Mouse (Mus musculus) gastrocnemius, postnatal 14 days (tissue): Measurements from ENCODE around the gene Cracr2b. TPM values are rescaled to one million over a fixed set of nuclear protein-coding genes. Genes with fewer than 3 reads are reported as not detected.

Experiments
- DNase-seq: peaks from one replicate; pipeline ENCODE4 v3.0.0; 2021; ENCODE audit warnings: mixed read lengths
- intact Hi-C: fragments of 180-260 bp; cut with DNase I; formaldehyde crosslinking; loops from one replicate; pipeline ENCODE4 v1.15.1; 2025; ENCODE audit warnings: low total_unique reads
- total RNA-seq, 2 experiments: library from RNA; stranded (reverse); gene quantifications; 2 replicates each; pipeline ENCODE4 v1.2.3; 2021

Cracr2b gene
- total RNA-seq, 2 experiments from 2014 or later = 6.5 to 14.3 TPM

GRCm38 (mm10) chr7:141432186-141432611 is 28.7 kb upstream of the Cracr2b start:
- intact Hi-C loops = no loop called here
- DNase-seq = peak; percentile 28

GRCm38 (mm10) chr7:141432741-141433516 is 28.0 kb upstream of the Cracr2b start:
- peak; percentile 63 for DNase-seq
- intact Hi-C loops = no loop called here

GRCm38 (mm10) chr7:141433517-141434400 is 27.1 kb upstream of the Cracr2b start:
- intact Hi-C loops = no loop called here
- DNase-seq = peak; percentile 7

DNA sequence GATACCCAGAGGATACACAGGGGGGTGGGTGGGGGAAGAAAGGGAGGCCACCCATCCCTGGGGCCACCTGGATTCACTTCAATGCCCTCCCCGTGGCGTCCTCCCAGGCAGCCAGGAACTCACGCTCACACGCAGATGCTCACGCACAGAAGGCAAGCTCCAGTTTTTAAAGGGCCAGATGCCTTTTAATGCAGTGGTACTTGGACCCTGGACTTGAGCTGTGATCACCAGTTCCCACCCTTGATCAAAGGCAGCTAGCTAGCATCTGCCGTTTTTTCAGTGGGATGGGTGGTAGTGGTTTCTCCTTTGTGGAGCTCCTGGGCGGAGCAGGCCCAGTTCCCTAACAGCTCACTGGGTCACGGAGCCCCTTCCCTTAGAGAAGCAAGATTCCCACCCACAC is 26.4 kb upstream of the Cracr2b start:
- peak; percentile 23 for DNase-seq

DNA sequence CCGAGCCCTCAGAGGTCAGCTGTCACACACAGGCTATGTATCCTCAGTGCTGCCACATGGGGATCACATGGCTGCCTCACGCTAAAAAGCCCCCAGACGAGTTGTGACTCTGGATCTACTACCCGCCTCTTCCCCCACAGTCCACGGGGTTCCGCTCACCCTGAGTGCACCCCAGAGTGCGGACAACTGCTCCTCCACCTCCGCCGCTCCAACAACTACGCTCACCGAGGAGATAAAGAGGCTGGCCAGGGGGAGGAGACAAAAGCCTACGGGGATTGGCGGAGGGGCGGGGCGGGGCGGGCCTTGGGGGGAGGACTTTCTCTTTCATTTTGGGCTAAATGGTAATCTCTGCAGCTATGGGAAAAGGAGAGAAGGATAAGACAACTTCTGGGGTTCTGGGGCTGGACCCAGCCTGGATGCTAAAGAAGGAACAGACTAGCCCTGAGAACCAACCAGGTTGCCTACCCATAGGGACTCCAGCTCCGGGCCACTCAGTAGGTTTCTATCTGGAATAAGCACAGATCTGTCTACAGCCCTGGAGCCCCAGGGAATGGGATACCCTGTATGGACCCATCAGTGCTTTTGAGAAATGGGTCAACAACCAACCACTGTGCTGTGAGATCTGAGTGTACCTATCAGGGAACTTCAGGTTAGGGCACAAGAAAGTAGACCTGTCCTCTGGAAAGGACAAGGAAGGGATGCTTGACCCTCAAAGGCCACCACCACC is 25.6 kb upstream of the Cracr2b start:
- DNase-seq = peak; percentile 57
- intact Hi-C loops = no loop called here

More for the DNA sequence above, 26.4 kb upstream of the Cracr2b start:
- intact Hi-C loops = no loop called here

DNA sequence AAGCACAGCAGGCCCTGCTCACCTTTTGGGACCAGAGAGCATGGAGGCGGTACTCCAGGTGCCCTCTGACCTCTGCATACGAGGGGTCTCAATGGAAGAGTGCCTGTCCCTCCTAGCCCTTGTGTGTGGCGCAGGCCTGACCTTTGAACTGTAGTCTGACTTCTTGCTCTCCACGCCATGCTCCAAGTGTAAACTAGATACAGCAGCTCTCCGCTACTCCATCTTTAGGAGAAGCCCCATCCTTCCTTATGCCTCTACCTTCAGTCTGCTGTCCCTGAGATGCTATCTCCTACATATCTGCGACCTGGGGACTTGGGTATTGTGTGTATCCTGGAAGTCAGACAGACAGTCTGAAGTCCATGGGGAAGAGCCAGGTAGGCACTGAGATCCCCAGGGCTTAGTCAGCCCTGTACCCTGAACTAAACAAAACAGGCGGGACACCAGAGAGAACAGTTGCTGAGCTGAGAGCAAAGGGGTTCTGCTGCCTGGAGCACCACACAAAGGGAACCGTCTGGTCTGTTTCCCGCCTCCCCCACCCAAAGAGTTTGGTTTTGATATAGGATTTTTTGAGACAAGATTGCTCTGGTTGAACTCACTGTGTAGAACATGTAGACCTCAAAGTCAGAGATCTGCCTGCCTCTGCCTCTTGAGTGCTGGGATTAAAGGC is 24.9 kb upstream of the Cracr2b start:
- intact Hi-C loops = no loop called here

DNA sequence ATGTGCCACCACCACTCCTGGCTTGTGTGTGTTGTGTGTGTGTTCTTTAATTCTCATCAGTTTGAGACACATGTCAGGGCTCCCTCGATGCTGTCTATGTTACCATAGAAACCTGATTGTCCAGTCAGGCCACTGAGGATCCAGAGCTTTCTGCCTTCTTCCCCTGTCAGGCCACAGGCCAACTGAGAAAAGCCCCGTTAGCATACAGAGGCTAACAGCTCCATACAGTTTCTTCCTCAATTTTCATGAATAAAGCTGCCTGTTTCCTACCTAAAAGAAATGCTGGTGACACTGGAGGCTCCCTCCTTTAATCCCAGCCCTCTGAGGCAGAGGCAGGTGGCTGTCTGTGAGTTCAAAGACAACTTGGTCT is 24.4 kb upstream of the Cracr2b start:
- no peak for DNase-seq
- intact Hi-C loops = no loop called here

More for the DNA sequence above, 24.9 kb upstream of the Cracr2b start:
- DNase-seq = no peak

GRCm38 (mm10) chr7:141437178-141438120 is 23.4 kb upstream of the Cracr2b start, which contains the start of gene Slc25a22:
Slc25a22 (minus strand) TSS chr7:141437892.
- DNase-seq = peak; percentile 86
- intact Hi-C loops = no loop called here

GRCm38 (mm10) chr7:141438201-141438968 is 22.5 kb upstream of the Cracr2b start:
- DNase-seq = peak; percentile 9
- intact Hi-C loops = no loop called here

- intact Hi-C loops = no loop called here
These were observed 21.7 kb upstream of the Cracr2b start for GRCm38 (mm10) chr7:141439140-141439679.

GRCm38 (mm10) chr7:141439811-141440210 is 21.1 kb upstream of the Cracr2b start:
- peak; percentile 3 for DNase-seq
- intact Hi-C loops = loop anchor here (5.0 kb wide), 1 partner anchor 33 kb away; no protein-coding TSS in a partner anchor

More at GRCm38 (mm10) chr7:141439140-141439679, 21.7 kb upstream of the Cracr2b start:
- DNase-seq = peak; percentile 4

GRCm38 (mm10) chr7:141440613-141441012 is 20.3 kb upstream of the Cracr2b start:
- DNase-seq = peak; percentile 67
- intact Hi-C loops = loop anchor here (5.0 kb wide), 1 partner anchor 33 kb away; no protein-coding TSS in a partner anchor

DNA sequence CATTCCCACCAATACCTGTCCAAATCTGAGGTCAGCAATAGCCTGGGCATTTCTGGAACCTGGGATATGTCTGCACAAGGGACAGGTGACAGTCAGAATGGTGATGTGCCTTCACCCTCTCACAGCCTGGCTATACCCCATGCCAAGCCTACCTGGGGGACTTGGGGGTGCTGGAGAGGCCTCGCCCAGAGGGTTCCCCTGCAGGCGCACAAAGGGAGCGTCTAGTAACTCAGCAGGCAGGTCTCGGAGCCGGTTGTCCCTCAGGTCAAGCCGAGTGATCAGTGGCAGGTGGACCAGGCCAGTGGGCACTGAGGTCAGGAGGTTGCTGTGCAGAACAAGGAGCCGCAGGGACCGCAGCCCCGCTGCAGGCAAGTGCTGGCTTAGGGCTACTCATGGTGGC is 19.4 kb upstream of the Cracr2b start:
- DNase-seq = peak; percentile 5
- intact Hi-C loops = loop anchor here (5.0 kb wide), 1 partner anchor 34 kb away; no protein-coding TSS in a partner anchor

DNA sequence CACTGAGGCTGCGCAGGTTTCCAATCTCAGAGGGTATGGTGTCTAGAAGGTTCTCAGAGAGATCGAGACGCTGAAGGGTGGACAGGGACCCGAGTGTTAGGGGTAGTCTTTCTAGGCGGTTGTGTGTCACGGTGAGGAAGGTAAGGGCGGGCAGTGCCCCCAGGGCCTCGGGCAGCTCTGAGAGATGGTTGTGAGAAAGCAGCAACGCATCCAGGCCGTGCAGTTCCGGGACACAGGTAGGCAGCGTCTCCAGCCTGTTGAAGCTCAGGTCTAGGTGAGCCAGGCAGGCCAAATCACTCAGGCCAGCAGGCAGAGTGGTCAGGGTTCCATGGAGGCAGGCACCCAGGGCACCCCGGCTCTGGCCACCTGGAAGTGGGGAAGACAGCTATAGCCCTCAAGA is 18.7 kb upstream of the Cracr2b start:
- peak; percentile 4 for DNase-seq
- intact Hi-C loops = loop anchor here (5.0 kb wide), 1 partner anchor 35 kb away; no protein-coding TSS in a partner anchor

GRCm38 (mm10) chr7:141443081-141443821 is 17.6 kb upstream of the Cracr2b start:
- intact Hi-C loops = loop anchor here (5.0 kb wide), 1 partner anchor 36 kb away; no protein-coding TSS in a partner anchor
- DNase-seq = peak; percentile 30

DNA sequence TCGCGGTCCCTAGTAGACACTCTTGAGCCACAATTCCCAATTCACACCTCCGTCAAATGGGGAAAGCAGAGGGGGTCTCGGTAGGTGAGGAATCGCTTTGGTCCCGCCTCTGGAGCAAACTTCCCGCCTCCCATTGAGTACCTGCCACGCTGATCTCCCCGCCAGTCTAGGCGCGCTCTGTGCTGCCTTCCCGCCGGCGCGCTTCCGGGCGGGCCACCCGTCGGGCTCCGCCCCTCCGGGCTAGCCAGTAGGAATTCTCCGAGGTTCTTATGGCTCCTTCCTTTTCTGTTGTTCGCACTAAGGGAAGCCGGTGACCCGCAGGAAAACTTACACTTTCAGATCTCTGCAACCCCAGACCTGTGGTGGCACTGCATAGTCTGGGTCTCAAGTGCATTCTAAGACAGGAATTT is 17.1 kb upstream of the Cracr2b start, which contains the start of gene Pidd1:
Pidd1 (minus strand) TSS at position 198 of the 410 bp plus-strand sequence.
- intact Hi-C loops = loop anchor here (5.0 kb wide), 1 partner anchor 37 kb away; no protein-coding TSS in a partner anchor
- peak; percentile 65 for DNase-seq
